Mouse (Mus musculus) layer of hippocampus, adult 9-11 months (tissue): ENCODE data around the gene Gm45261.

ENCODE experiments used
- DNase-seq: peaks from one replicate; pipeline ENCODE4 v3.0.0; 2022

The Gm45261 gene

GRCm38 (mm10) chr1:80461348-80461747, at the start of gene Gm45261:
Gene Gm45261, minus strand, starts transcription at chr1:80461448.
- DNase-seq: no peak

DNA sequence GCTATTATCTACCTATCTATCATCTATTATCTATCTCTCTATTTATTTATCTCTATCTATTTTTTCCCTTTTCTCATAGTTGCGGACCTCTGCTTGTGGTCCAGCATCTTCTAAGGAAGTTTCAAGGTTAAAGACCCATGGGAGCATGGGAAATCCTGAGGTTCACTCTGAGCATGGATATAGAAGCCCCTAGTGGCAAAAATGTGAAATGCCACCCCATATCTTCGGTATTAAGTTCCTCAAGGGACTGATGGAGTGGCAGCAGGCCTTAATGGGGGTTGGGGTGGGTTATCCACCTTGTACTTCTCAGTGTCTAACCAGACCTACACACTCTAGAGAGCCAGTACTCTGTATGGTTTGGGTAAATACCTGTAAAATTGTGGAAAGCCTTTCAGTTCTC, 43.5 kb upstream of the Gm45261 start:
- no peak for DNase-seq

DNA sequence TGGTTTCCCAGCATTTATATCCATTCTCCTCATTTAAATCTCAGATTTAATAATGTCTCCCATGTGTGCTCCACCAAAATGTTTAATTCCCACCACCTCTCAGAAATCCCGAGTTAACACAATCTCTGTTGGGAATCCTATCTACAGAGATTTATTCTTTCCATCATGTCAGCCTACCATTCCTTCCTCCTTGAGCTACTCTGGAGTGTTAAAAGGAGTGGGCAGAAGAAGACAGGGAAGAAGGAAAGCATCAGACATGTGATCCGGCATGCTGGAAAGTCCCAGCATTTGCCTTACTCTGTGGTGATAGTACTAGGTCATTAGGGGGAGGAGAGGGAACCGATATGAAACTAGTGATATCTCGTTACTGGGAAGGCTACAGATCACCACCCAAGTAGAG, 42.8 kb upstream of the Gm45261 start:
- DNase-seq: no peak

DNA sequence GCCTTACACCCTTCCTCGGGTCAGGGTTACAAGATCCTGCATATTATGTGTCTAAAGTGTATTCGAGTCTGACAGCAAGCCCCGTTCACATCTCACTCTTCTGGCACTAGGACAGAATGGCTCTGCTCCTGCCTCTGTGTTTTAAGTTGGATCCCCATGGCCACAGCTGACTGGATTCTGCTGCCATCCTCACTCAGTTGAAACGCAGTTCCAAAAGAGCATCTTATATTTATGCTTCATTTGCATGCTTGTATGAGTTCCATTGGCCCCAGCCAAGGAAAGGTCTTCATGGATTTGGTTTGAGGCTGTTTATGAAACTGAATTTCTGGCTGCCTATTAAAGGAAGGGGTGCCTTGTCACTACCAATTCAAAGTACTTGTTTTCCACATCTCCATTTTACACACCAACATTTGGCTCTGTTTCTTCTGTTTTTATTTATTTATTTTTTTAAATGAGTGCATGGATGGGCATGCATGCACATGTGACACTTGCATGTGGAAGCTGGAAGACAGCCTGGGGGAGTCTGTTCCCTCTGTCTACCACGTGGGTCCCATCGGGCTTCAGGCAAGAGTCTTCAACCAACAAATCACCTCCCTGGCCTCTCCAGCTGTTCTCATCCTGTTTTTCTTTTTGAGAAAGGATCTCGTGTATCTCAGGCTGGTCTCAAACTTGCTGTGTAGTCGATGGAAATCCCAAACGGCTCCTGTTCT, 41.4 kb upstream of the Gm45261 start:
- no peak for DNase-seq

DNA sequence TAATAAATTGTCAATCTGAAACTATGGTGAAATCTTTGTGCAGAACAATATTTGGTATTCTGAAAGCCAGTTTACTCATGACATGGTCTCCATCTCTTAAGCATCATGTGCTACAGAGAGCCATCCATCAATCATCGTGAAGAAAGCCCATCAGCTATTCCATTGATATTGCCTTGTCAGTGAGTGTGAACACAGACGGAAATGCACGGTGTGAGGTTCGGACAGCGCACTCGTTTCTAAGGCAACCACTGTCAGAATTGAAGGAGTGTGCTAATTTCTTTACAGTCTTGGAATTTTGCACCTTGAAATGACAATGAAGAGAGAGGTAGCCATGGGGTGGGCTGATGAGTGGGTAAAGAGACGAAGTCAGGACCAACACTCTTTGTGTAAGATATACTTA, 38.0 kb upstream of the Gm45261 start:
- DNase-seq: no peak

- DNase-seq: no peak
Observed at GRCm38 (mm10) chr1:80496360-80496759, 35.1 kb upstream of the Gm45261 start.

- DNase-seq: no peak
Observed at GRCm38 (mm10) chr1:80483419-80483818, 22.2 kb upstream of the Gm45261 start.

DNA sequence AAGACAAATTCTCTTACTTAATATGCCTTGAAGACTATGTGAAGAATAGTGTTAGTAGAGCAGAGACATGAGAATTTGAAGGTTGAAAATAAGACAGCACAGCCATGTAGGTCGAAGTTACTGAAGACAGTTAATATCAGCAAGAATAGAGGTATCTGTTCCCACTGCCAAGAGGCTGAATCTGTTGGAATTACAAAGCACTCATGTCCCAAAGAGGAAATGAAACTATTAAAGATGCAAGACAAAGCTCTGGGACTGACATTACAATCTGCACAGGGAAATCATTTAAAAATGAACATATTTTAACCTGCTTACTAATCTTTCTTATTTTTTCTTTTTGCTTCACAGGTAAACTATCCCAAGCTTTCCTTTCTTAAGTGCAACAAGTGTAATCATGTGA, 13.7 kb upstream of the Gm45261 start:
- no peak for DNase-seq

DNA sequence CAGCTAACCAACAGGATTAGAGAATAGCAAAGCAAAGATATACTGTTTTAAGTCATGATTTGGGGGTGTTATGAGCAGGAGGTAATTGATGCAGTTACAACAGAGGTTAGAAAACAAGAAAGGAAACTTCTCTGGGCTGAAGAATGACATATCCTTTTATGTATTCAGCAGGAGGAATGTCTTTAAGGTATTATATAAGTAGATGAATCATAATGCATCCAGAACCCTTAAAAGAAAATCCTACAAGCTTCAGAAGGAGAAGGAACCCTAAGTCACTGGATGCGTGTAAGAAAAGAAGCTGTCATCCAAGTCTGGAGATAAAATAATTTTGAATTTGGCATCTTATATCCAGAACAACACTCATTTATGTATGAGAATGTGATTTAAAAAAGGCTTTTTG, 11.1 kb upstream of the Gm45261 start:
- DNase-seq: no peak

DNA sequence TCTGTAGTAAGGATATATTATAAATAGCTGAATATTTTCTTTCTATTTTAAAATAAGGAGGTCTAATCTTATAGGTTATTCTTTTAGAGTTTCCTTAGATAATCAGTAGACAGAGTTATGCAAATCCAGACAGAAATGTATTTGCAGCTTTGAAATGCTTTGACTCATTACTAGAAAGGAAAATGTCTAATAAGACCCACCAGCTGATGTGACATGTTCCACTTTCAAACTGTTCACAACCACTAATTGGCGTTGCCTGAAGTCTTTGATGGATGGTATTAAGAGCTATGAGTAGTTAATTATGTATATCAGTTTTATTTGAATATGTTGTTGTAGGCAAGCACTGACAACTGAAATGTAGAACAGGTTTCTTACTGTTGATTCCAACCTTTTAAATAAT, 1.3 kb downstream of the Gm45261 start:
- no peak for DNase-seq

- DNase-seq: no peak
Observed at GRCm38 (mm10) chr1:80459477-80459876, 1.8 kb downstream of the Gm45261 start.

GRCm38 (mm10) chr1:80453971-80454370, 7.3 kb downstream of the Gm45261 start:
- DNase-seq: no peak

- no peak for DNase-seq
Observed at GRCm38 (mm10) chr1:80451914-80452549, 9.2 kb downstream of the Gm45261 start.

DNA sequence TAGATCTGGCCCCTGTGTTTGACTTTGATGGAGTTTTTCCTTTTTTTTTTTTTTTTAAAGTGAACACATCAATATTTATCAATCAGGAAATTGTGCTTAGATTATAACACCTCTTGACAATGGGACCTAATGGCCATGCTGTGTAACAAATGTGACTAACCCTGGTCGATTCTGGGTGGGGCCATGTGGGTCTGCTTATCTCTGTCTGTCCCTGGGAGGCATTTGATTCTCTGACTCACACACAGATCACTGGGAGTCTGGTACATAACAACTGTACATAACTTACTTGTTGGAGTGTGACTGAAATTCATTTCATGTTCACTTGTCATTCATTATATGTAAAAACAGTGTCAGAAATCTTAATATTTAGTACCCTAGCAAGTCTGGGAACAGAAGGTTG, 13.7 kb downstream of the Gm45261 start:
- DNase-seq: no peak

- no peak for DNase-seq
Observed at GRCm38 (mm10) chr1:80440911-80441310, 20.3 kb downstream of the Gm45261 start.

GRCm38 (mm10) chr1:80438506-80438905, 22.7 kb downstream of the Gm45261 start:
- no peak for DNase-seq

- no peak for DNase-seq
Observed at GRCm38 (mm10) chr1:80427946-80428345, 33.3 kb downstream of the Gm45261 start.

- no peak for DNase-seq
Observed at GRCm38 (mm10) chr1:80427425-80427824, 33.8 kb downstream of the Gm45261 start.

- no peak for DNase-seq
Observed at GRCm38 (mm10) chr1:80424666-80425065, 36.6 kb downstream of the Gm45261 start.

GRCm38 (mm10) chr1:80418321-80419045, 42.8 kb downstream of the Gm45261 start:
- DNase-seq: no peak

- DNase-seq: no peak
Observed at GRCm38 (mm10) chr1:80416329-80416728, 44.9 kb downstream of the Gm45261 start.

- DNase-seq: no peak
Observed at GRCm38 (mm10) chr1:80412521-80412920, 48.7 kb downstream of the Gm45261 start.

- no peak for DNase-seq
Observed at GRCm38 (mm10) chr1:80410229-80410973, 50.8 kb downstream of the Gm45261 start.
